Mouse (Mus musculus) hindlimb bud, embryonic 11.5 days (tissue): ENCODE measurements around the gene Cend1.
"Not testable (repeated sequence)": the region's sequence is repeated elsewhere in the genome, so short reads cannot be mapped to it uniquely, and the experiment has no call there.

ENCODE experiments used
- DNase-seq: peaks from one replicate; pipeline ENCODE4 v3.0.0-alpha.2; 2012; ENCODE audit warnings: low read depth, low spot score; ENCODE audit errors: extremely low spot score

The Cend1 gene

DNA sequence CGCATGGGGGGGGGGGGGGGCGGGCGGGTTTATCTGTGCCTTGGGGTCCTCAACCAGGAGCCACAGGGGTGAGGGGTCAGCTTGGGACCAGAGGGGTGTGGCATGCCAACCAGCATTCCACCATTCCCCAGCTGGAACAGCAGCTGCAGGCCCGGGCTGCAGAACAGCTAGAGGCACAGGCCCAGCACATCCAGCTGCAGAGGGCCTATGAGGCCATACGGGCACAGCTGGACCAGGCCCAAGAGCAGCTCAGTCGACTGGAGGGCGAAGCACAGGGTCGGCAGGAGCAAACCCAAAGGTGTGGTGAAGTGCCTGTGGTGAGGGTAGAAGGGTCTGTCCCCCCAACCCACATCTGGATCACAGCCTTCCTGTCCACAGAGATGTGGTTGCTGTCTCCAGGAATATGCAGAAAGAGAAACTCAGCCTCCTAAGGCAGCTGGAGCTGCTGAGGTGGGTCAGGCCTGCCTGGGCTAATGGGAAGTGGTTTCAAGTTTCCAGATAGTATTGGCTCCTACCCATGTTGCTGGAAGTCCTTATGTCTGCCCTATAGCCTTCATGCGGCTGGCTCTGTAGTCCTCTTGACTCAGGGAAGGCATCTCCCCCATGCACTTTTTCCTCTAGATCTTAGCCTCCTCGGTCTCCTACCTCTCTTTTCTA is 36.2 kb upstream of the Cend1 start:
- no peak for DNase-seq

DNA sequence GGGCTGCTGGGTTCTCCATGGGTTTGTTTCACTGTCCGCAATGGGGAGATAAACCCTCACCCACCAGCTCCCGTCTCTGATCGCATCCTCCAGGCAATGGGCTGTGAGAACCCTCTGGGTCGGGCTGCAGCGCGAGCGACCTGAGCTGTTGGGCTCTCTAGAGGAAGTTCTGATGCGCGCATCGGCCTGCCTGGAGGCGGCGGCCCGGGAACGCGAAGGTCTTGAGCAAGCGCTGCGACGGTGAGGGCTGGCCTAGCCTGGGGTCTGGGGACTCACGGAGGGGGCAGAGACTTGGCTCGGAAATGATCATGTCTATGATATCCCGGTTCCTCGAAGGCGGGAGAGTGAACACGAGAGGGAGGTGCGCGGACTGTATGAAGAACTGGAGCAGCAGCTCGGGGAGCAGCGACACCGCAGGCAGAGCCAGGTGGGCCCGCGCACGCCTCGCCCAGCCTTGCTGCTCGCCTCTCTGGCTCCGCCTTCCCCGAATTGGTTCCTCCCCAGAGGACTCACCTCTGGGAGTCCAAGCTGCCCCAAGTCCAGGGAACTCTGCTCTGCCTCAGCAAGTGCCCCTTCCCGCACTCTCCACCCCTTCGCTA is 35.4 kb upstream of the Cend1 start:
- DNase-seq = no peak

DNA sequence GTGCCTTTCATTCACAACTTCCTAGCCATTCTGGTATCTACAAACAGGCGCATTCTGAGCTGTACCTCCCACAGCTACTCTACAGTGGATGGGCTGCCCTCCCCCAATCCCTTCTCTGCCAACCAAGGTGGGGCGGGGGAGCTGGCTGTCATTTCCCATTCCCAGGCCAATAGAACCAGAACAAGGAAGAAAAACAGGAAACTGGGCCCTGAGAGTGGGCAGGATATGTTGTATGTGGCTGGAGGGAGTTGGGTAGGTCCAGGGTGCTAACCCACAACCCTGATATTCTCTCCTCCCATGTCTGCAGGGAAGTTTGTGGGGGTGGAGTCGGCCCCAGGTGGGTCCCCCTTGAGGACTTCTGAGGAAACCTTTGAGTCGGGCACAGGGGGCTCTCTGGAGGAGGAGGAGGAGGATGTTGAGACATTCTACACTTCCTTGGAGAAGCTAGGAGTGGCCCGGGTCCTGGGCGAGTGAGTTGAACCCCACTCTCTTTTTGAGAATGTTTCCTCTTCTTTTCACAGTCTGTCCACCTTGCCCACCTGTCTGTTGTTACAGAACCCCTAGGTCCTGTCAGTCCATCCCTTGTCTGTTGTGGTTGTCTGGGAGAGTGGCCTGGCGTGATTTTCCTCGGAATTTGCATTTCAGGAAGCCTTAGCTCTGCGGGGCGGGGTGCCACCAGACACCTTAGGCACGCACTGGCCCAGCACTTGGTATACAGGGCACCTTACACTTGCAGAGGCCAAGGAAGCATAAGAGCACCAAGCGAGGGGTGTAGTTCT is 34.7 kb upstream of the Cend1 start:
- DNase-seq = no peak

DNA sequence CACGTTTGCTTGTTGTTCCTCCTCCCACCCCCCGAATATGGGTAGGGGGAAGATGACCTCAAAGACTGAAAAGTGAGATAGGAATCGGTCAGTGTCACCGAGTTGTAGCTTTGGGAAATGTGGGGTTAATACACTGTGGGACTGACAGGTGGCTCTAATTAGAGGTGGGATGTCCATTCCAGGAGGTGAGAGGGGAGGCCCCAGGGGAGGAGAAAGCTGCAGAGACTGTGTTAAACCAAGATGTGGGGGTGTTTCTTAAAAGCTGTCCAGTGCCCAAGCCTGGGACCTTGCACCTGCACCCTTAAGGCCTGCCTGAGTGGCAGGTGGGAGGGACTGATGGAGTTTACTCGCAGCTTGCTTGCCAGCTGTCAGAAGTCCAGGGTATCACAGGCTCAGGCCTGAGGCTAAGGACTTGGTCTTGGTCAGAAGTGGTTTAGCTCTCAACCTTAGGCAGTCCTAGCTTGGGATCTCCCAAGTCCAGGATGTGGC is 33.1 kb upstream of the Cend1 start:
- DNase-seq = no peak

DNA sequence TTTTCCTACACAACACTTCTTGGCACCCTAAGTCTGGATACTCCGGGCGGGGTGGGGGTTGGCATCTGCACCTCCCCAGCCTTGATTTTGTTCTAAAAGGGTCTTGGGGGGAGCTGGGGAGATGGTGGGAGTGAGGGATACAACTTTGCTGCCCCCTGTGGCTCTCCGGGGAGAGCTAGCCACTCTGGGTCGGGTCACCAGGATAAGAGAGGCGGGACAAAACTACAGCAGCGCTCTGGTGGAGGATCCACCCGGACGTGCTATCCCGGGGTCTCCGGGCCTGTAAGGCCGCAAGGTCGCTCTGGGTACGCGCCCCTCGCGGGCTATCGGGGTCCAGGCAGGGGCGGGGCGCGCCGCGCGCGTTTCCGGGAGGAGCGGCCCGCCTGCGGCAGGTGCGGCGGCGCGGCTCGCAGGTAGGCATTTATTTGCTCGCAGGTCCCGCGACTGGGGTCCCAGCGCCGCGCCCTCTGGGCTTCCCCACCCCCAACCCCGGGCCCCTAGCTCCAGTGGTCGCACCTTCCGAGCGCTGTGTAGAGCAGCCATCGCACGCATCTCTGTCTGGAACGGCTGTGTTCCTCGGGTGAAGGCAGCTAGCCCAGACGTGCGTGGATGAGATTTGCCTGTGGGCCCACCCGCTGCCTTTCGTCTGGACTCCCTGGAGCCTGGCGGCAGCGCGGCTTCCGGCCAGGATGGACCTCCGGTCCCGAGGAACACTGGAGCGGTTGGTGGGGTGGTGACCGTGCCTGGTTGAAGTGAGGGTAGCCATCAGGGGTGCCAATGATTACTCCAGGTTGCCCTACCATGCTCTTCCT is 32.4 kb upstream of the Cend1 start:
- DNase-seq = no peak

DNA sequence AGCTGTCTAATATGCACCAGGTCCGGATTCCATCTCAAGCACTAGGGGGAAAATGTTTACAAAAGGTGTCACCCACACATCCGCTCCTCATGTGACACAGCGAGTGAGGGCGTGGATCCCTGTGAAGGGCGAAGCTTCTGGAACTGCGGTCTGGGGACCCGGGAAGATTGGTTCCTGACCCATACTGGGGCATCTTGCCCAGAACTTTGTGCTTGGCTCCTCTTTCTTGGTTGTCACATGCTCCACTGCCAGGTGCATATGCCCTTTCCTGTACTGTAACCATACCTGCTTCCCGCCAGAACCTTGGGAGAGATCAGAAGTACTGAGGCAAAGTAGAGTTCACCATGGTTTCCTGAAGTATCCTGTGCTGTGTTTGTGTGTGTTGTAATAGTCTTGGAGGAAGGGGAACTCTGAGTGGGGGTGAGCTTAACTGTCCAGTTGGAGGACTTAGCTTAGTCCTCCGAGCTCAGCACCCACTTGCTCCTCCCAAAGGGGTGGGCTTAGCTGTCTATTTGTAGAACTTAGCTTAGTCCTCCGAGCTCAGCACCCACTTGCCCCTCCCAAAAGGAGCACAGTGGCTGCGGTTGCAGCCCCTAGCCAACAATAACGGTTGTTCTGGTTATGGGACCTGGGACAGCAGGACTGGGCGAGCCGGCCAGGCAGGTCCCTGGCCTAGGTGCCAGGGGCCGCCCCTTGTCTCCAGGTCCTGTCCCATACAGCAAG is 31.3 kb upstream of the Cend1 start, which contains the start of gene Cracr2b:
Gene Cracr2b, plus strand, starts transcription at position 704 of the 723 bp plus-strand sequence.
- no peak for DNase-seq

DNA sequence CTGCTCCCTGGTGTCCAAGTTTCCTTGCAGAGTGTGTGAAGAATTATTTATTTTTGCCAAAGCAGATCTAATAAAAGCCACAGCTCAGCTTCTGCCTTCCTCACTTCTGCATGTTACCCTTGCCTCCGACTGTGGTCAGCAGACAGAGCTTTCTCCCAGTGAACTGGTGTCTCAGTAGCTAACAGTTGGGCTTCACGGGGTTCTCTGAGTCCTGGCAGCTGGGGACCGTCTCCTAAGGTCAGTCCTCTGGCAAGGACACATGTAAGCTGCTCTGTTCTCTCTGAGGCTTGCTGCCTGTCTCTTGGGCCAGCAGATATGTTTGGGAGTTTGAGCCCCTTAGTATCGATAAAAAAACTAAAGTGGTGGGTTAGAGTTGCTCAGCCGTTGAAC is 30.7 kb upstream of the Cend1 start:
- DNase-seq = no peak

DNA sequence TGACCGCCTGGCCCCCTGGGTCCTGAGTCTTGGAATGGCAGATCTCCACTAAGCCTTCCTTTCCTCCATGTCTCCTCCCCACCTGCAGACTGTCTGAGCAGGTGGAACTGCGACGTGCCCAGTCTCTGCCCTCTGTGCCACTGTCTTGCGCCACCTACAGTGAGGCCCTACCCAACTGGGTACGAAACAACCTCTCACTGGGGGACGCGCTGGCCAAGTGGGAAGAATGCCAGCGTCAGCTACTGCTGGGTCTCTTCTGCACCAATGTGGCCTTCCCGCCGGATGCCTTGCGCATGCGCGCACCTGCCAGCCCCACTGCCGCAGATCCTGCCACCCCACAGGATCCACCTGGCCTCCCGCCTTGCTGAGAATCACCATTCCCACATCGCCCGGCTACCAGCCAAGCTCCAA is 30.0 kb upstream of the Cend1 start:
- DNase-seq = no peak

DNA sequence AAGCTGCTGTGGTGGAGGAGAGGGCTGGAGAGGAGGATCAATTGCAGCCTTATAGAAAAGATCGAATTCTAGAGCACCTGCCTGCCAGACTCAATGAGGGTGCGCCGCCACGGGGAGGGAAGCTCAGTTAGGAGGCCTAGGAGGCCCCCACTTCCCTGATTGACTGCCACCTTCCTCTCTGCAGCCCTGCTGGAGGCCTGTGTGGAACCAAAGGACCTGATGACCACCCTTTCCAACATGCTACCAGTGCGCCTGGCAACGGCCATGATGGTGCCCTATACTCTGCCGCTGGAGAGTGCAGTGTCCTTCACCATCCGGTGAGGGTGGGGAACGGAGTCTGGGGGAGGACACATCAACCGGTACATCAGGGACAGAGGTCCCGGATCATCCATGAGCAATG is 29.4 kb upstream of the Cend1 start:
- DNase-seq = no peak

DNA sequence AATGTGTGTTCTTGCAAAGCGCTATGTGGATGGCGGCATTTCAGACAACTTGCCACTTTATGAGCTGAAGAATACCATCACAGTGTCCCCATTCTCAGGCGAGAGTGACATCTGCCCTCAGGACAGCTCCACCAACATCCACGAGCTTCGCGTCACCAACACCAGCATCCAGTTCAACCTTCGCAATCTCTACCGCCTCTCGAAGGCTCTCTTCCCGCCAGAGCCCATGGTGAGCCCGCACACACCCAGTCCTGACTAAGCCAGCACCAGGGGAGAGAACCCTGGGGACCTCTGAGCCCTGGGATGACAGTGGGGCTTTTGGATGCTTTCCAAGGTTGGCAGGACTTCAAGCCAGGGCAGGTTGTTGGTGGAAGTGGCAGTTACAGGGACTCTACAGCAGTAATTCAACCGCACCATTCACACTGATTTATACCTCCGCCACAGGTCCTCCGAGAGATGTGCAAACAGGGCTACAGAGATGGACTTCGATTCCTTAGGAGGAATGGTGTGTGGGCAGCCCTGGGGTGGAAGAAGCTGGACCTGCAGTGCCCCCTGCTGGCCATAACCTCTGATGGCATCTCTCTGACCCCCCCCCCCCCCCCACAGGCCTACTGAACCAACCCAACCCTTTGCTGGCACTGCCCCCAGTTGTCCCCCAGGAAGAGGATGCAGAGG is 28.8 kb upstream of the Cend1 start:
- no peak for DNase-seq

DNA sequence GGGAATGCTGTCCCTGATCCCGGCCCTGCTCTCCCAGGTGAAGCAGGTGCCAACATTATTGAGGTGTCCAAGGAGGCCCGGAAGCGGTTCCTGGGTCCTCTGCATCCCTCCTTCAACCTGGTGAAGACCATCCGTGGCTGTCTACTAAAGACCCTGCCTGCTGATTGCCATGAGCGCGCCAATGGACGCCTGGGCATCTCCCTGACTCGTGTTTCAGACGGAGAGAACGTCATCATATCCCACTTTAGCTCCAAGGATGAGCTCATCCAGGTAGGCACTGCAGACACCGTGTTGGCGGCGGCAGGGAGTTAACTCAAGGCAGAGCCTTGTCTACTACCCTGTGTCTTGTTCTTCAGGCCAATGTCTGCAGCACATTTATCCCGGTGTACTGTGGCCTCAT is 27.9 kb upstream of the Cend1 start:
- DNase-seq = no peak

DNA sequence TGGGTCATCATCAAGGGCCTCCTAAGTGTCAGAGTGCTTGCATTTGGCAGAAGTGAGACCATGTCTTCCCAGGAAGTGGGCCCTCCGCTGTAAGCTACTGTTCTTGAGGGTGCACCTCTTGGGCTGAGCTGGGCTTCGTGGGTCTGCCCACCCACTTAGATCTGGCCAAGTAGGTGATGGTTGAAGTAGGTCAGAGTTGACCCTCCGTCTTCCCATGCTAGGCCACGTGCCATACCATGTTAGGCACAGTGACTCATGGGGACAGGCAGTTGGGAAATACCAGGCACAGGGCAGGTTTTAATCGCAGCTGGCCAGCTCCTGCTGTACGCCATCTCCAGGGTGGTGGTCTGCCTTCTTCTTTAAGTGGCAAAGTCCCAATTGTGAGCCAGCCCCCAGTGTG is 27.4 kb upstream of the Cend1 start:
- DNase-seq = no peak

DNA sequence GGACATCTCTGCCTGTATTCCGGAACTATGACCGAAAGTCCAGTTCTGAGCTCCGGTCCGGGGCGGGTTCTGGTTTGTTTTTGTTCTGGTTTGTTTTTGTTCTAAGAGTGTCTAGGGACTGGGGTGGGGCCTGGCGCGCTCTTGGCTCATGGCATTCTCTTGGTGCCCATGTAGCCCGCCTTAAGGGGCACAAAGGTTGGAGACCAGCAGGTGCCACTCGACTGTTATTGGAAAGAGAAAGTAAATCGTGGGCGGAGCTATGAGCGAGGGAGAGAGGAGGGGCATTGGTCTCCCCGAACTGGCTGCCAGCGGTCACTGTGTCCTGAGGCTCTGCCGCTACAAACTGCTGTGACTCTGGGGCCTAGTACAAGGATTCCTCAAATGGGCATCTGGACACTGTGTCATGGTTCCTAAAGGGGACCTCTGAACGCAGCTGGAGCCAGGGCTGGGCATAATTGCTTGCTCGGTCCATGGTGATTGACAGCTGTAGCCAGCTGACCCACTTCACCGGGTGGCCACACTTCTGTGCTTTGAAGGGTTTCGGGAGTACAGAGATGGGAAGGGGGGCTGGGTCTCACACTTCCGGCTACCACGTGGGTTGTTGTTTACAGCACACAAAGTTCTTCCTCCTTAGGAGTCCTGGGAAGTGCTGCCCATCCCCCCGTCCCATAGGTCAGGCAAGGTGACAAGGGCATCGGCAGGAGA is 26.5 kb upstream of the Cend1 start:
- no peak for DNase-seq

DNA sequence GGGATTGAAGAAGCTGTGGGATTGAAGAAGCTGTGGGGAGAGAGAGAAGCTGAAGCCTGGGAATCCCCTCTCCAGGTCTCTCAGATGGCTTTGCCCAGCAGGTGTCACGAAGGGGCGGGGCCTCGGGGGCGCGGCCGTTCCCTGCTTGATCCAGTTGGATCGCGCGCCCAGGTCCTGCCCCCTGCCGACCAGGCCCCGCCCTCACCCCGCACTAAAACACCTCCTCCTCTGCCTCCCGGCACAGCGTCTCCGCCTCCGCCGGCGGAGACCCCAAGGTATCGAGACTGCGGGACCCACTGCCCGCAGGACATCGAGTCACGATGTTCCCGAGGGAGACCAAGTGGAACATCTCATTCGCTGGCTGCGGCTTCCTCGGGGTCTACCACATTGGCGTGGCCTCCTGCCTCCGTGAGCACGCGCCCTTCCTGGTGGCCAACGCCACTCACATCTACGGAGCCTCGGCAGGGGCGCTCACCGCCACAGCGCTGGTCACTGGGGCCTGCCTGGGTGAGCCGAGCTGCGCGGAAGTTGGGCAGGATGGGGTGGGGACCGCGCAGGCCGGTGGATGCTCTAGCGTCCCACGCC is 25.8 kb upstream of the Cend1 start, which contains the start of gene Pnpla2:
Gene Pnpla2, plus strand, starts transcription at position 232 of the 585 bp plus-strand sequence.
- DNase-seq = no peak

DNA sequence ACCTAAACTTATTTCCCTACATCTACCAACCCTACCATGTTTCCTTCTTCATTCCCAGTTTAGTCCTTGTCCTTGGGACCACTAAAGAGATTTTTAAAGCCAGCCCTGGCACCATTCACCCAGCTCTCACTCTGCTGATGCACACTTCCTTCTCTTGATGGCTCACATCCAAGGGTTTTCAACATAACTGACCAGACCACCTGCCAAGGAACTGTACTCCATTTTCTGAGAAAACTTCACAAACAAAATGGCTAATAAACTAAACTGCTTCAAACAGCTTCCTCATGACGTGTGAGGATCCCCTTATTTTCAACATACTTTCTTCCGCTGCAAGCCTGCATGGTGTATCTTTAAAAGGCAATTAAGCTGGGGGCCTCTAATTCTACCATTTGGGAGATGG is 24.3 kb upstream of the Cend1 start:
- no peak for DNase-seq

DNA sequence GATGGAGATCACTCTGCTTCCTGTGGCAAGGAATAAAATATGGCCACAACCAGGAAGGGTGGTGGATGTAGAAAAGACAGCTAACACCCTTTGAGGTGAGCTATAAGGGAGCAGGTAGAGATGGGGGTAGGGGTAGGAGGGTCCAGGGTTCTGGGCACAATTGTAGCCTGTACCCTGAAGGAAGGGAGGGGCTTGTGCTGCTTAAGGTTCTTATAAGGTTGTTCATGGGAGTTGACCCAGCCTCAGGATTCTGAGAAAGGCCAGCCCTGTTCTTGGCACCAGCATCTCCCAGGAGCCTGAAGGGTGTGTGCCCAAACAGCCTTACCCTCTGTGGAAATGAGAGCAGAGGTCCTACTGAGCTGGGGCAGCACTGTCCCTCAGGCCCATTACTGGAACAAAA is 22.6 kb upstream of the Cend1 start:
- no peak for DNase-seq

DNA sequence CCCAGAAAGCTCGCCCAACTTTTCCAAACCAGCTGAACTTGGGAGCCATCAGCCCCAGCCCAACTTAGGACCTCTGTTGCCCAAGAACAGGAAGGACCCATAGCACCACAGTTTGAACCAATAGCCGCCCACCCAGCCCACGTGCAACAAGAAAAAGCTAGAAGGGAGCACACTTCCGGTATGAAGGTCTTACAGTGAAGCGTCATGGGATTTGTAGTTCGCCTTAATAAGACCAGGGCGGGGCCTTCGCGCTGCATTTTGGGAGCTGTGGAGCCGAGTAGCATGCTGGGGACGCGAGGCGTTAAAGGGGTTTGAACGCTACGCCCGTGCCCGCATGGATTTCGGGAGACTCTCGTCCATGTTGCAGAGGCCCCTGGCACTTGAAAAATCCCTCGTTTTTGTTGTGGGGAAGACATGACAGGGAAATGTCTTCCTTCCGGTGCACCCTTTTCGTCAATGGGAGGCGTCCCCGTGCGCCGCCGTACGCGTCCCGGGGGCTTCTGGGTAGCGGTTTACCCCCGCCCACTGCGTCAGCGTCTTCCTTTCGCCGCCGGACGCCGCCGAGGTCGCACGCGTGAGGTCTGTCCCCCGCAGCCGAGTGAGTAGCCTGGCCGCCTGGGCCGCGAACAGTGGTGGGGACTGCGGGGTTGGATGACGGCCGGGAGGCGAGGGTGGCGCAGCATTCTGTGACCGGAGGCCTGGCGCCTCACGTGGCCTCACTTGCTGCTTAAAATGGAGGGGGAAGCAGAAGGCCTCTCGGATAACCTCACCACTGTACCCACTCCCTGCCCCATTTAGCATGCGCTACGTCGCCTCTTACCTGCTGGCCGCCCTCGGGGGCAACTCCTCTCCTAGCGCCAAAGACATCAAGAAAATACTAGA is 18.1 kb upstream of the Cend1 start, which contains the start of gene Rplp2:
Gene Rplp2, plus strand, starts transcription at position 261 of the 882 bp plus-strand sequence.
- no peak for DNase-seq

DNA sequence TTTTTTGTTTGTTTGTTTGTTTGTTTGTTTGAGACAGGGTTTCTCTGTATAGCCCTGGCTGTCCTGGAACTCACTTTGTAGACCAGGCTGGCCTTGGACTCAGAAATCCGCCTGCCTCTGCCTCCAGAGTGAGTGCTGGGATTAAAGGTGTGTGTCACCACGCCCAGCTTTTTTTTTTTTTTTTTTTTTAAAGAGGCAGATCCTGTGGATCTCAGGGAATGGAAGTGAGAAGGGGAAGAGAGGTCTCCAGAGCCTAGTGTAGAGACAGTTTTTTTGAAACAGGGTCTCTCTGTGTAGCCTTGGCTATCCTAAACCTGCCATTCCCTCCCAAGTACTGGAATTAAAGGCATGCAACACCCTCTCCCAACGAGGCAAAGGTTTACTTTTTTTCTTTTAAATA is 17.1 kb upstream of the Cend1 start:
- DNase-seq = not testable (repeated sequence)
